Mouse (Mus musculus) CH12.LX (cell line): ENCODE measurements at regions not wholly inside any gene's neighbourhood (a gene's known extent, or its start where the extent isn't known, plus 50 kb on each side); places are given as distances from the start of the nearest gene placed in this dataset.

Experiments used
- DNase-seq: peaks from one replicate; pipeline ENCODE4 v3.0.0-alpha.2; 2013; ENCODE audit errors: extremely low read depth
- H3K27ac ChIP-seq: 2 replicates; pipeline ENCODE4 v1.5.1; 2012; ENCODE audit warnings: low read depth, mild to moderate bottlenecking, control low read depth, moderate library complexity; ENCODE audit not compliant: insufficient read depth
- H3K27me3 ChIP-seq: replicated peaks from 2 replicates; pipeline ENCODE3; 2012; ENCODE audit warnings: inconsistent platforms
- H3K36me3 ChIP-seq, 2 experiments: replicated peaks in 1 of 2; 2 replicates each; pipeline versions ENCODE3 to v1.6.1; 2012; ENCODE audit warnings: inconsistent platforms in 1 of 2, low read length in 1 of 2, mild to moderate bottlenecking in 1 of 2, mixed read lengths in 1 of 2, moderate library complexity in 1 of 2; ENCODE audit not compliant: control insufficient read depth in 1 of 2, insufficient read depth in 1 of 2
- H3K4me1 ChIP-seq, 2 experiments: 2 replicates each; pipeline ENCODE4 v1.6.1; 2012; ENCODE audit warnings: inconsistent platforms in 1 of 2, moderate library complexity in 1 of 2; ENCODE audit not compliant: insufficient read depth in 2 of 2, control insufficient read depth in 1 of 2
- H3K4me2 ChIP-seq: 2 replicates; pipeline ENCODE4 v1.6.1; 2012; ENCODE audit warnings: low read depth, mild to moderate bottlenecking, control low read depth; ENCODE audit not compliant: poor library complexity, insufficient read depth, severe bottlenecking
- H3K4me3 ChIP-seq, 3 experiments: fragments of 150-350 bp in 1 of 3; sonication (generic) in 1 of 3; replicated peaks in 1 of 3; 2 replicates each; pipeline versions ENCODE3 to v1.5.1; 2011 to 2012; ENCODE audit warnings: low read depth in 2 of 3, low read length in 2 of 3, mild to moderate bottlenecking in 2 of 3, moderate library complexity in 2 of 3, control low read depth in 1 of 3, improper control_type of control experiment in 1 of 3, inconsistent platforms in 1 of 3, mixed read lengths in 1 of 3; ENCODE audit not compliant: poor library complexity in 1 of 3
- H3K79me2 ChIP-seq: replicated peaks from 2 replicates; pipeline ENCODE4 v1.6.1; 2012; ENCODE audit warnings: mild to moderate bottlenecking, moderate library complexity; ENCODE audit not compliant: control insufficient read depth, poor library complexity, insufficient read depth, severe bottlenecking; ENCODE audit errors: extremely low read depth
- H3K9ac ChIP-seq: 2 replicates; pipeline ENCODE4 v1.6.1; 2012; ENCODE audit warnings: low read depth, mild to moderate bottlenecking, control low read depth, moderate library complexity; ENCODE audit not compliant: insufficient read depth
- H3K9me3 ChIP-seq: replicated peaks from 2 replicates; pipeline ENCODE3; 2012; ENCODE audit warnings: low read length, inconsistent platforms, mixed read lengths
- BHLHE40 ChIP-seq: IDR thresholded peaks from 2 replicates; pipeline ENCODE4 v1.6.1; 2011; ENCODE audit warnings: mild to moderate bottlenecking, low read depth, low read length, improper control_type of control experiment
- CHD1 ChIP-seq: IDR thresholded peaks from 2 replicates; pipeline ENCODE4 v1.6.1; 2012; ENCODE audit warnings: low read depth, low read length, improper control_type of control experiment, inconsistent platforms
- CHD2 ChIP-seq: IDR thresholded peaks from 2 replicates; pipeline ENCODE4 v1.6.1; 2011; ENCODE audit warnings: low read length, improper control_type of control experiment
- CTCF ChIP-seq, 2 experiments: IDR thresholded peaks in 1 of 2; conservative IDR thresholded peaks in 1 of 2; 2 replicates each; pipeline ENCODE4 v1.5.1; 2011 to 2012; ENCODE audit warnings: low read depth in 2 of 2, low read length in 2 of 2, improper control_type of control experiment in 1 of 2, inconsistent platforms in 1 of 2, mild to moderate bottlenecking in 1 of 2, moderate library complexity in 1 of 2
- EP300 ChIP-seq: IDR thresholded peaks from 2 replicates; pipeline ENCODE4 v1.6.1; 2011; ENCODE audit warnings: low read length, improper control_type of control experiment
- ETS1 ChIP-seq: conservative IDR thresholded peaks from 2 replicates; pipeline ENCODE4 v1.6.1; 2012; ENCODE audit warnings: low read depth, mild to moderate bottlenecking, inconsistent platforms, low read length, improper control_type of control experiment, moderate library complexity
- JUN ChIP-seq: IDR thresholded peaks from 2 replicates; pipeline ENCODE4 v1.6.1; 2011; ENCODE audit warnings: low read depth, mild to moderate bottlenecking, low read length, improper control_type of control experiment, moderate library complexity; ENCODE audit not compliant: insufficient read depth
- JUND ChIP-seq: conservative IDR thresholded peaks from 2 replicates; pipeline ENCODE4 v1.6.1; 2011; ENCODE audit warnings: low read depth, low read length, improper control_type of control experiment
- MAX ChIP-seq: IDR thresholded peaks from 2 replicates; pipeline ENCODE4 v1.6.1; 2011; ENCODE audit warnings: low read length, improper control_type of control experiment
- MAZ ChIP-seq: IDR thresholded peaks from 2 replicates; pipeline ENCODE4 v1.6.1; 2012; ENCODE audit warnings: low read depth, mild to moderate bottlenecking, inconsistent platforms, low read length, improper control_type of control experiment, moderate library complexity
- MEF2A ChIP-seq: IDR thresholded peaks from 2 replicates; pipeline ENCODE4 v1.6.1; 2014; ENCODE audit warnings: low read depth, mild to moderate bottlenecking, inconsistent platforms, low read length, improper control_type of control experiment, borderline replicate concordance
- MYC ChIP-seq: IDR thresholded peaks from 2 replicates; pipeline ENCODE4 v1.6.1; 2011; ENCODE audit warnings: low read depth, mild to moderate bottlenecking, improper control_type of control experiment, low read length
- NELFE ChIP-seq: IDR thresholded peaks from 2 replicates; pipeline ENCODE4 v1.6.1; 2011; ENCODE audit warnings: low read depth, low read length, improper control_type of control experiment
- NRF1 ChIP-seq: IDR thresholded peaks from 2 replicates; pipeline ENCODE4 v1.6.1; 2014; ENCODE audit warnings: low read depth, mild to moderate bottlenecking, inconsistent platforms, low read length, improper control_type of control experiment, moderate library complexity
- RAD21 ChIP-seq: IDR thresholded peaks from 2 replicates; pipeline ENCODE4 v1.6.1; 2011; ENCODE audit warnings: low read depth, mild to moderate bottlenecking, low read length, improper control_type of control experiment, moderate library complexity
- RCOR1 ChIP-seq: conservative IDR thresholded peaks from 2 replicates; pipeline ENCODE4 v1.6.1; 2012; ENCODE audit warnings: low read depth, mild to moderate bottlenecking, inconsistent platforms, low read length, improper control_type of control experiment
- SMC3 ChIP-seq: IDR thresholded peaks from 2 replicates; pipeline ENCODE4 v1.6.1; 2011; ENCODE audit warnings: low read depth, low read length, improper control_type of control experiment
- TBP ChIP-seq: conservative IDR thresholded peaks from 2 replicates; pipeline ENCODE4 v1.6.1; 2011; ENCODE audit warnings: low read depth, low read length, improper control_type of control experiment
- TCF12 ChIP-seq: IDR thresholded peaks from 2 replicates; pipeline ENCODE4 v1.6.1; 2014; ENCODE audit warnings: low read depth, mild to moderate bottlenecking, inconsistent platforms, low read length, improper control_type of control experiment
- ZC3H11A ChIP-seq: IDR thresholded peaks from 2 replicates; pipeline ENCODE4 v1.6.1; 2012; ENCODE audit warnings: low read depth, mild to moderate bottlenecking, inconsistent platforms, low read length, improper control_type of control experiment
- ZNF384 ChIP-seq: IDR thresholded peaks from 2 replicates; pipeline ENCODE4 v1.6.1; 2012; ENCODE audit warnings: low read depth, low read length, improper control_type of control experiment, inconsistent platforms
- dilution Hi-C: fragments of 300-500 bp; cut with MboI; formaldehyde crosslinking; loops from 2 replicates; pipeline ENCODE4 v1.14.3; 2020; ENCODE audit warnings: low sequenced_read_pairs; ENCODE audit not compliant: extremely low pct_unique_long_range_greater_than_20kb, extremely low pct_ligation_motif_present
- in situ Hi-C: fragments of 300-500 bp; cut with MboI; formaldehyde crosslinking; loops from 3 replicates; pipeline ENCODE4 v1.14.3; 2019; ENCODE audit warnings: low sequenced_read_pairs, low pct_ligation_motif_present, low pct_unique_long_range_greater_than_20kb, mixed read lengths

GRCm38 (mm10) chr3:133672742-133673447 is 128.0 kb upstream of the Tet2 start:
- DNase-seq: peak; percentile 37
- 0 out of 2 replicates have a peak, but pooled peaks have one; percentile 24 for TF ChIP-seq MAZ
- TF ChIP-seq TBP: 0 out of 2 replicates have a peak, but pooled peaks have one; percentile 50
- peak; percentile 80 for TF ChIP-seq JUN
- peak; percentile 92 for TF ChIP-seq SMC3
- TF ChIP-seq TCF12: peak; percentile 52; the same call in 1 of the 2 replicates
- peak; percentile 96 for TF ChIP-seq MEF2A
- TF ChIP-seq MYC: no peak
- TF ChIP-seq NRF1: no peak
- TF ChIP-seq RAD21: peak; percentile 80
- TF ChIP-seq EP300: peak; percentile 79
- peak; percentile 89 for TF ChIP-seq ETS1
- TF ChIP-seq JUND: peak; percentile 51
- TF ChIP-seq CTCF (conservative IDR thresholded peaks at IDR 0.05 in 1 of 2, IDR thresholded peaks at IDR 0.05 in 1 of 2; ENCODE audit: low read depth in 2 of 2, low read length in 2 of 2): peak; percentile 67 to 80
- TF ChIP-seq ZNF384: no peak; the same call in 1 of the 2 replicates
- TF ChIP-seq CHD1: no peak; the same call in 1 of the 2 replicates
- TF ChIP-seq MAX: peak; percentile 16; the same call in 1 of the 2 replicates
- no peak for TF ChIP-seq CHD2
- TF ChIP-seq ZC3H11A: peak; percentile 18; the same call in 1 of the 2 replicates
- TF ChIP-seq NELFE: no peak
- TF ChIP-seq RCOR1: 0 out of 2 replicates have a peak, but pooled peaks have one; percentile 9
- peak; percentile 61 for TF ChIP-seq BHLHE40
- in situ Hi-C loops: no loop called here

More at GRCm38 (mm10) chr3:133672742-133673447, 128.0 kb upstream of the Tet2 start:
- Histone ChIP-seq H3K4me1 (peaks cover 8% of the 10 kb centered on the region in 2 experiments; a peak in 3 of 4 replicates), H3K4me2 (peak overlapping the region; percentile 70), H3K27ac (no peak overlapping the region), H3K36me3 (no peaks in the 10 kb centered on the region), H3K9ac (peak overlapping the region; percentile 4), H3K9me3 (no peaks in the 10 kb centered on the region), H3K27me3 (no peaks in the 10 kb centered on the region), H3K79me2 (no peaks in the 10 kb centered on the region), H3K4me3 (no peak overlapping the region)
- dilution Hi-C loops: no loop called here
